In genomic region chr6:72831276-72831675, GRCm38 (mm10) we compare ENCODE assay signal across 8 mouse cellular contexts. TPM values are rescaled to one million over a fixed set of nuclear protein-coding genes. Genes with fewer than 3 reads are reported as not detected.
DNase-seq lines count a peak whose midpoint lies in the region; ATAC-seq and TF ChIP-seq lines count a peak whose summit lies in the region.

No protein-coding gene starts in this region.

- H3K27ac ChIP-seq in heart, embryonic 11.5 days (ENCODE audit: low read depth, low read length) = no peak overlapping the region
- H3K27ac ChIP-seq in forebrain, postnatal 0 days (ENCODE audit: low read depth, low read length) = no peak overlapping the region
- H3K27ac ChIP-seq in hindbrain, postnatal 0 days = no peak overlapping the region
- H3K27ac ChIP-seq in stomach, embryonic 15.5 days = no peak overlapping the region

- no peak overlapping the region for H3K4me3 ChIP-seq in heart, embryonic 11.5 days (ENCODE audit: low read depth, low read length)
- no peak overlapping the region for H3K4me3 ChIP-seq in forebrain, postnatal 0 days (ENCODE audit: low read depth, low read length)
- no peak overlapping the region for H3K4me3 ChIP-seq in hindbrain, postnatal 0 days (ENCODE audit: low read length)
- H3K4me3 ChIP-seq in stomach, embryonic 15.5 days (replicated peaks) = no peak overlapping the region

- TF ChIP-seq CTCF in forebrain, postnatal 0 days (IDR thresholded peaks at IDR 0.05; ENCODE audit: low read depth) = peak; percentile 80
- TF ChIP-seq CTCF in hindbrain, postnatal 0 days (IDR thresholded peaks at IDR 0.05; ENCODE audit: low read depth) = peak; percentile 86

- H3K9me3 ChIP-seq in heart, embryonic 11.5 days (replicated peaks; ENCODE audit: control insufficient read depth, low read length) = no peaks in the 10 kb centered on the region
- H3K9me3 ChIP-seq in forebrain, postnatal 0 days (ENCODE audit: low read length) = no peaks in the 10 kb centered on the region
- no peaks in the 10 kb centered on the region for H3K9me3 ChIP-seq in hindbrain, postnatal 0 days (ENCODE audit: low read length)
- H3K9me3 ChIP-seq in stomach, embryonic 15.5 days = no peaks in the 10 kb centered on the region

- no peak overlapping the region for H3K9ac ChIP-seq in heart, embryonic 11.5 days (ENCODE audit: low read depth, low read length)
- no peak overlapping the region for H3K9ac ChIP-seq in forebrain, postnatal 0 days
- no peak overlapping the region for H3K9ac ChIP-seq in hindbrain, postnatal 0 days (replicated peaks; ENCODE audit: low read length)
- no peak overlapping the region for H3K9ac ChIP-seq in stomach, embryonic 15.5 days

- H3K4me1 ChIP-seq in heart, embryonic 11.5 days (ENCODE audit: control insufficient read depth, insufficient read depth, low read length) = no peaks in the 10 kb centered on the region
- no peaks in the 10 kb centered on the region for H3K4me1 ChIP-seq in forebrain, postnatal 0 days (ENCODE audit: insufficient read depth)
- H3K4me1 ChIP-seq in hindbrain, postnatal 0 days (ENCODE audit: insufficient read depth, low read length) = no peaks in the 10 kb centered on the region
- no peaks in the 10 kb centered on the region for H3K4me1 ChIP-seq in stomach, embryonic 15.5 days

- H3K27me3 ChIP-seq in heart, embryonic 11.5 days (ENCODE audit: control insufficient read depth, insufficient read depth, low read length) = no peaks in the 10 kb centered on the region
- H3K27me3 ChIP-seq in forebrain, postnatal 0 days (ENCODE audit: insufficient read depth, low read length) = no peaks in the 10 kb centered on the region; the same call in 1 of the 2 replicates
- no peaks in the 10 kb centered on the region for H3K27me3 ChIP-seq in hindbrain, postnatal 0 days (ENCODE audit: insufficient read depth, low read length)
- H3K27me3 ChIP-seq in stomach, embryonic 15.5 days (replicated peaks) = no peaks in the 10 kb centered on the region

- 25% methylated on average over 3 of the region's 3 CpGs for WGBS in heart, embryonic 11.5 days (ENCODE audit: insufficient replicate concordance)
- WGBS in forebrain, postnatal 0 days = 28% methylated on average over 3 of the region's 3 CpGs
- WGBS in hindbrain, postnatal 0 days = 29% methylated on average over 3 of the region's 3 CpGs
- WGBS in stomach, embryonic 15.5 days = 22% methylated on average over 3 of the region's 3 CpGs

- peak; percentile 93 for DNase-seq in heart, adult 11 months
- DNase-seq in brain, adult 2 months (ENCODE audit: low read depth, low spot score) = peak; percentile 47
- peak; percentile 71 for DNase-seq in forebrain, postnatal 0 days
- peak; percentile 80 for DNase-seq in hindbrain, postnatal 0 days (ENCODE audit: low spot score)
- peak; percentile 24 for DNase-seq in left cerebral cortex, adult 11 months (ENCODE audit: low spot score)

- H3K36me3 ChIP-seq in heart, embryonic 11.5 days (ENCODE audit: control insufficient read depth, insufficient read depth, low read length) = no peaks in the 10 kb centered on the region
- H3K36me3 ChIP-seq in forebrain, postnatal 0 days (ENCODE audit: insufficient read depth) = no peaks in the 10 kb centered on the region
- H3K36me3 ChIP-seq in hindbrain, postnatal 0 days (ENCODE audit: insufficient read depth, low read length) = no peaks in the 10 kb centered on the region
- H3K36me3 ChIP-seq in stomach, embryonic 15.5 days = no peaks in the 10 kb centered on the region

- ATAC-seq in heart, embryonic 11.5 days (replicated peaks; ENCODE audit: insufficient number of reproducible peaks, low FRiP score, low TSS enrichment) = no peak
- ATAC-seq in forebrain, postnatal 0 days = 0 out of 2 replicates have a peak, but pooled peaks have one; percentile 47
- peak; percentile 41; the same call in 1 of the 2 replicates for ATAC-seq in hindbrain, postnatal 0 days
- ATAC-seq in megakaryocyte-erythroid progenitor cell, adult 5-6 weeks (replicated peaks; ENCODE audit: low FRiP score, low TSS enrichment, poor library complexity, severe bottlenecking) = peak; percentile 50; the same call in 1 of the 2 replicates
- 0 out of 2 replicates have a peak, but pooled peaks have one; percentile 9 for ATAC-seq in stomach, embryonic 15.5 days (ENCODE audit: insufficient read depth, low FRiP score, low read depth)

- no peak overlapping the region for H3K4me2 ChIP-seq in heart, embryonic 11.5 days
- H3K4me2 ChIP-seq in forebrain, postnatal 0 days (ENCODE audit: low read depth) = no peak overlapping the region
- H3K4me2 ChIP-seq in hindbrain, postnatal 0 days (ENCODE audit: low read depth, low read length) = no peak overlapping the region
- H3K4me2 ChIP-seq in stomach, embryonic 15.5 days = no peak overlapping the region

RNA-seq across cellular contexts. Expression of gene Tcf7l1, which starts 42.2 kb away (rescaled TPM):
- 15.6 and 15.7 TPM in 2 replicates for polyA plus RNA-seq in heart, embryonic 11.5 days (2014; fragmentation: Nextera tagmentation; extraction: Ambion mirVana)
- 1.1 and 2.1 TPM in 2 replicates for total RNA-seq in forebrain, postnatal 0 days (2014; rRNA removed)
- 3.4 and 4.5 TPM in 2 replicates for polyA plus RNA-seq in forebrain, postnatal 0 days (2015; fragmentation: Nextera tagmentation; extraction: Ambion mirVana)
- total RNA-seq in hindbrain, postnatal 0 days (2014; rRNA removed) = 2.4 and 4.0 TPM in 2 replicates
- 8.2 and 9.1 TPM in 2 replicates for polyA plus RNA-seq in hindbrain, postnatal 0 days (2015; fragmentation: Nextera tagmentation; extraction: Ambion mirVana)
- 0.90 TPM in 1 of 2 replicates, not detected in the other for total RNA-seq in megakaryocyte-erythroid progenitor cell, adult 5-6 weeks (2014; fragmentation: Nextera tagmentation)
- not detected in 2 replicates for total RNA-seq in megakaryocyte-erythroid progenitor cell, adult 5-6 weeks (2017)
- polyA plus RNA-seq in stomach, embryonic 15.5 days (2015; fragmentation: Nextera tagmentation; extraction: Ambion mirVana) = 23.7 and 25.5 TPM in 2 replicates

Comparison
In these comparisons a context has a peak if more than half of its experiments do, and no peak if none do; other contexts are left out.
1. DNase-seq: peak in every context shown above with its lines; median percentile 93 in heart, adult 11 months; 80 in hindbrain, postnatal 0 days; 71 in forebrain, postnatal 0 days; 47 in brain, adult 2 months; 24 in left cerebral cortex, adult 11 months.